Mouse (Mus musculus): ENCODE results near the gene Kansl2. TPM values are rescaled to one million over a fixed set of nuclear protein-coding genes. Genes with fewer than 3 reads are reported as not detected.

The Kansl2 gene
- total and polyA plus RNA-seq, 2 experiments from 2014 or later = 58.7 to 73.1 TPM

DNA sequence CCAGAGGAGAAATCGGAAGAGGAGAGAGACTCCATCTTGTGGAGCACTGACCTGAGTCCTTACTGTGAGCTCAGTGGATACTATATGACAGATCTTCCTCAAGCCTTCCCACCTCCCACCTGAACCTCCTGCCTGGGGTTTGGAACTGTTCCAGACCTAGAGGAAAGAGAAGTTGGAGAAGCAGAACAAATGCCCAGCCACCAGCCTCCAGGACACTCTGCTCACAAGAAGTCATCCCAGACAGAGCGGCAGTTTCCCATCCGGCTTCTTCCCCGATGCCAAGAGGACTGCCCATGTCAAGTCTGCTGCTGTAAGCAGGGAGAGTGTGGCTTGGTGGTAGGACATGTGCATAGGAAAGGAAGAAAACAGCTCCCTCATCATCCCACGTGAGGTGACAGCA, 57.8 kb downstream of the Kansl2 start:
- DNase-seq (ENCODE audit: low spot score) = no peak

DNA sequence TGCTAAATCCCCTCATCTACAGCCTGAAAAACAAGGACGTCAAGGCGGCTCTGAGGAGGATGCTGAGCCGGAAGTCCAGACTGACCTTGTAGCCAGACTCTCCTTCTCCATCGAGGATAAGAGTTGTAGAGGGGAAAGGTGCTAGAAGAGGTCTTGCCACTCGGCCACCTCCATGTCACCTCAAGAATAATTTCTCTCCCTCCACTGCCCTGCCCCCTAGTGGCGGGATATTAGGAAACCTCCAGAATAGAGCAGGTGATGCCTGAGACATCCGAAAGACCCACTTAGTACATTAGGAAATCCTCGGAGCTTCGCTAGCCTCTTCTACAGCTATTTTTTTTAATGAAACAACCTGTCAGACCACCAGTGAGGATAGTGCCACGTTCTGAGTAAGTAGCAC, 58.7 kb downstream of the Kansl2 start:
- ATAC-seq (ENCODE audit: insufficient read depth, low read depth) (no peak), DNase-seq (ENCODE audit: low spot score) (no peak)
- Histone ChIP-seq H3K27me3 (ENCODE audit: control insufficient read depth, insufficient read depth, low read length) (no peaks in the 10 kb centered on the region), H3K27ac (ENCODE audit: low read depth) (no peak overlapping the region), H3K4me2 (ENCODE audit: low read depth, low read length) (no peak overlapping the region), H3K9me3 (replicated peaks; ENCODE audit: control insufficient read depth, low read length) (no peaks in the 10 kb centered on the region), H3K4me3 (ENCODE audit: low read depth, low read length) (no peak overlapping the region), H3K9ac (replicated peaks; ENCODE audit: low read depth, low read length) (no peak overlapping the region), H3K36me3 (replicated peaks; ENCODE audit: control insufficient read depth, insufficient read depth, low read length) (no peaks in the 10 kb centered on the region), H3K4me1 (ENCODE audit: control insufficient read depth, insufficient read depth) (no peaks in the 10 kb centered on the region)
- TF ChIP-seq CTCF (IDR thresholded peaks at IDR 0.05; ENCODE audit: low read depth) (peak; percentile 46), EP300 (IDR thresholded peaks at IDR 0.05; ENCODE audit: low read depth) (no peak)
- WGBS = 47% methylated on average over 10 of the region's 10 CpGs

More for the DNA sequence above, 57.8 kb downstream of the Kansl2 start:
- WGBS = 76% methylated on average over 5 of the region's 5 CpGs
- no peak for ATAC-seq (ENCODE audit: insufficient read depth, low read depth)
- H3K36me3 ChIP-seq (replicated peaks; ENCODE audit: control insufficient read depth, insufficient read depth, low read length) = no peaks in the 10 kb centered on the region
- H3K27me3 ChIP-seq (ENCODE audit: control insufficient read depth, insufficient read depth, low read length) = no peaks in the 10 kb centered on the region
- no peak overlapping the region for H3K9ac ChIP-seq (replicated peaks; ENCODE audit: low read depth, low read length)
- TF ChIP-seq CTCF (IDR thresholded peaks at IDR 0.05; ENCODE audit: low read depth) (no peak), EP300 (IDR thresholded peaks at IDR 0.05; ENCODE audit: low read depth) (no peak)
- no peak overlapping the region for H3K4me3 ChIP-seq (ENCODE audit: low read depth, low read length)
- no peaks in the 10 kb centered on the region for H3K9me3 ChIP-seq (replicated peaks; ENCODE audit: control insufficient read depth, low read length)
- H3K4me2 ChIP-seq (ENCODE audit: low read depth, low read length) = no peak overlapping the region
- no peak overlapping the region for H3K27ac ChIP-seq (ENCODE audit: low read depth)
- H3K4me1 ChIP-seq (ENCODE audit: control insufficient read depth, insufficient read depth) = no peaks in the 10 kb centered on the region

DNA sequence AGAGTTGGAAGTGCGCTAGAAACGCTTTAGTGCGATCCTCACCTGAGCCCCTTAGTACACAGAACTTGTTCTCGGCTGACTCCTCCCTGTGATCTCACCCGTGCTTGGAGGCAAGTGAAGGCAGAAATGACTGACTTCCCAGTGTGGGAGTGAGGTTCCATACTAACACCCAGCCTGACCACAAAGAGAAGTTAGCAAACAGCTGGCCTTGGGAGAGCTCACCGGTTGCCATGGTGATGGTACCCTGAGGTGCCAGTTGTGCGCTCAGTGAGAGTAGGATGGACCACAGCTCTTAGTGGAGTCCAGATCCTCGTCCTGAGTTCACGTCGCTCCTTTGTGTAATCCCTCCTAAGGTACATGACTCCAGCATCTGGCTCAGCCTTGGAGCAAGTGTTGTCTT, 59.1 kb downstream of the Kansl2 start:
- H3K9ac ChIP-seq (replicated peaks; ENCODE audit: low read depth, low read length) = no peak overlapping the region
- WGBS = 82% methylated on average over 10 of the region's 10 CpGs

DNA sequence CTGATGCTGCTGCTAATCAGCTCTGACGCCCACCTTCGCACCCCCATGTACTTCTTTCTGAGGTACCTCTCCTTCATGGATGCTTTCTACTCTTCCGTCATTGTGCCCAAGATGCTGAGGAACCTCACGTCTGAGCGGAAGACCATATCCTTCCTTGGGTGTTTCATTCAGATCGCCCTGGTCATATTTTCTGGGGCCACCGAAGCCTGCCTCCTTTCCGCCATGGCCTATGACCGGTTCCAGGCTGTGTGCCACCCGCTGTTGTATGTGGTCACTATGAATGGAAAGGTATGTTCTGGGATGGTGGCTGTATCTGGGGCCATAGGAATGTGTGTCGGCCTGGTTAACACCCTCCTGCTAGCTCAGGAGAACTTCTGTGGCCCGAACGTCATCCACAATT, 62.5 kb downstream of the Kansl2 start:
- Histone ChIP-seq H3K27me3 (ENCODE audit: control insufficient read depth, insufficient read depth, low read length) (no peaks in the 10 kb centered on the region), H3K27ac (ENCODE audit: low read depth) (no peak overlapping the region), H3K4me3 (ENCODE audit: low read depth, low read length) (no peak overlapping the region), H3K4me1 (ENCODE audit: control insufficient read depth, insufficient read depth) (no peaks in the 10 kb centered on the region), H3K9ac (replicated peaks; ENCODE audit: low read depth, low read length) (no peak overlapping the region), H3K4me2 (ENCODE audit: low read depth, low read length) (no peak overlapping the region), H3K9me3 (replicated peaks; ENCODE audit: control insufficient read depth, low read length) (no peaks in the 10 kb centered on the region), H3K36me3 (replicated peaks; ENCODE audit: control insufficient read depth, insufficient read depth, low read length) (no peaks in the 10 kb centered on the region)
- no peak for TF ChIP-seq EP300 (IDR thresholded peaks at IDR 0.05; ENCODE audit: low read depth)
- no peak for TF ChIP-seq CTCF (IDR thresholded peaks at IDR 0.05; ENCODE audit: low read depth)
- WGBS = 84% methylated on average over 13 of the region's 13 CpGs
- ATAC-seq (ENCODE audit: insufficient read depth, low read depth) = no peak
- DNase-seq (ENCODE audit: low spot score) = no peak

More for the DNA sequence above, 59.1 kb downstream of the Kansl2 start:
- H3K9me3 ChIP-seq (replicated peaks; ENCODE audit: control insufficient read depth, low read length) = no peaks in the 10 kb centered on the region
- no peaks in the 10 kb centered on the region for H3K27me3 ChIP-seq (ENCODE audit: control insufficient read depth, insufficient read depth, low read length)
- H3K4me2 ChIP-seq (ENCODE audit: low read depth, low read length) = no peak overlapping the region
- no peaks in the 10 kb centered on the region for H3K4me1 ChIP-seq (ENCODE audit: control insufficient read depth, insufficient read depth)
- no peak for DNase-seq (ENCODE audit: low spot score)
- H3K36me3 ChIP-seq (replicated peaks; ENCODE audit: control insufficient read depth, insufficient read depth, low read length) = no peaks in the 10 kb centered on the region
- H3K4me3 ChIP-seq (ENCODE audit: low read depth, low read length) = no peak overlapping the region
- ATAC-seq (ENCODE audit: insufficient read depth, low read depth) = no peak
- H3K27ac ChIP-seq (ENCODE audit: low read depth) = no peak overlapping the region
- TF ChIP-seq CTCF (IDR thresholded peaks at IDR 0.05; ENCODE audit: low read depth) = no peak
- no peak for TF ChIP-seq EP300 (IDR thresholded peaks at IDR 0.05; ENCODE audit: low read depth)

DNA sequence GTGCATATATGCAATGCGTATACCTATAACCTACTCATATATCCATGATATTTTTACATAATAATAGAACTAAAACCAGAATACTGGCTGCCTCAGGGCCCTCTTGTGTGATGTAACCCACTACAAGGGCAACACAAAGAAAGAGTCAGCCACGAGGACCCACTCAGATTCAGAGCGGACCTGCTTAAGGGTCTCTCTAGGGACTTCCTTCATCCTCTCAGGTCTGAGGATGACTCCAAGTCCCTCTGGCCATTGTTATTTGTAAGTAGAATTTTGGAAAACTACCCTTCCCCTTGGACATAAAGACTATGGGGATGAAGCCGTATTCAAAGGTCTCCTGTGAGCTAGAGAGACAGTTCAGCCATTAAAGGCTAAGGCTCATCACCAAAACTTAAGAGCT, 64.5 kb downstream of the Kansl2 start, which contains the start of gene OR5BS1P:
Gene OR5BS1P (plus strand): TSS at position 301 of the 400 bp plus-strand sequence.
- Histone ChIP-seq H3K27ac (ENCODE audit: low read depth) (no peak within 1 kb of the TSS), H3K4me1 (ENCODE audit: control insufficient read depth, insufficient read depth) (no peaks in the 10 kb centered on the region), H3K4me3 (ENCODE audit: low read depth, low read length) (no peak within 1 kb of the TSS), H3K9ac (replicated peaks; ENCODE audit: low read depth, low read length) (no peak within 1 kb of the TSS), H3K36me3 (replicated peaks; ENCODE audit: control insufficient read depth, insufficient read depth, low read length) (no peaks in the 10 kb centered on the region), H3K4me2 (ENCODE audit: low read depth, low read length) (no peak within 1 kb of the TSS), H3K9me3 (replicated peaks; ENCODE audit: control insufficient read depth, low read length) (no peaks in the 10 kb centered on the region), H3K27me3 (ENCODE audit: control insufficient read depth, insufficient read depth, low read length) (no peaks in the 10 kb centered on the region)
- WGBS = 85% methylated on average over 4 of the region's 4 CpGs
- TF ChIP-seq EP300 (IDR thresholded peaks at IDR 0.05; ENCODE audit: low read depth) = no peak
- TF ChIP-seq CTCF (IDR thresholded peaks at IDR 0.05; ENCODE audit: low read depth) = no peak
- ATAC-seq (ENCODE audit: insufficient read depth, low read depth) = no peak
- DNase-seq (ENCODE audit: low spot score) = no peak

Small RNAs within 50 kb of the gene (microRNA-seq; reads per million reads assigned to microRNA genes)
- gene Mir1291 = 1.1 reads per million

Other genes with a start within 250 kb of the Kansl2 start
- gene Zfp641, start 238.1 kb downstream of the Kansl2 start, total RNA-seq (2014; rRNA removed; ENCODE audit: low replicate concordance) = 2.3 and 3.6 TPM in 2 replicates
- 1.5 and 1.6 TPM in 2 replicates for gene Zfp641, start 238.1 kb downstream of the Kansl2 start, polyA plus RNA-seq (2015; fragmentation: Nextera tagmentation; extraction: Ambion mirVana)
- gene Olfr285, start 216.9 kb downstream of the Kansl2 start, total RNA-seq (2014; rRNA removed; ENCODE audit: low replicate concordance) = not detected in 2 replicates
- gene Olfr285, start 216.9 kb downstream of the Kansl2 start, polyA plus RNA-seq (2015; fragmentation: Nextera tagmentation; extraction: Ambion mirVana) = not detected in 2 replicates
- gene Olfr284, start 193.3 kb downstream of the Kansl2 start, total RNA-seq (2014; rRNA removed; ENCODE audit: low replicate concordance) = not detected in 2 replicates
- not detected in 2 replicates for gene Olfr284, start 193.3 kb downstream of the Kansl2 start, polyA plus RNA-seq (2015; fragmentation: Nextera tagmentation; extraction: Ambion mirVana)
- gene Olfr283, start 153.3 kb downstream of the Kansl2 start, total RNA-seq (2014; rRNA removed; ENCODE audit: low replicate concordance) = not detected in 2 replicates
- not detected in 2 replicates for gene Olfr283, start 153.3 kb downstream of the Kansl2 start, polyA plus RNA-seq (2015; fragmentation: Nextera tagmentation; extraction: Ambion mirVana)
- not detected in 2 replicates for gene Olfr282, start 103.0 kb downstream of the Kansl2 start, total RNA-seq (2014; rRNA removed; ENCODE audit: low replicate concordance)
- gene Olfr282, start 103.0 kb downstream of the Kansl2 start, polyA plus RNA-seq (2015; fragmentation: Nextera tagmentation; extraction: Ambion mirVana) = not detected in 2 replicates
- gene Olfr281, start 81.7 kb downstream of the Kansl2 start, total RNA-seq (2014; rRNA removed; ENCODE audit: low replicate concordance) = not detected in 2 replicates
- gene Olfr281, start 81.7 kb downstream of the Kansl2 start, polyA plus RNA-seq (2015; fragmentation: Nextera tagmentation; extraction: Ambion mirVana) = not detected in 2 replicates
- gene OR5BS1P, start 64.4 kb downstream of the Kansl2 start, total RNA-seq (2014; rRNA removed; ENCODE audit: low replicate concordance) = not detected in 2 replicates
- not detected in 2 replicates for gene OR5BS1P, start 64.4 kb downstream of the Kansl2 start, polyA plus RNA-seq (2015; fragmentation: Nextera tagmentation; extraction: Ambion mirVana)
- gene Lalba, start 51.5 kb downstream of the Kansl2 start, total RNA-seq (2014; rRNA removed; ENCODE audit: low replicate concordance) = not detected in 2 replicates
- gene Lalba, start 51.5 kb downstream of the Kansl2 start, polyA plus RNA-seq (2015; fragmentation: Nextera tagmentation; extraction: Ambion mirVana) = 0.26 and 0.36 TPM in 2 replicates
- gene Olfr279, start 41.9 kb downstream of the Kansl2 start, total RNA-seq (2014; rRNA removed; ENCODE audit: low replicate concordance) = not detected in 2 replicates
- gene Olfr279, start 41.9 kb downstream of the Kansl2 start, polyA plus RNA-seq (2015; fragmentation: Nextera tagmentation; extraction: Ambion mirVana) = not detected in 2 replicates
- gene Ccnt1, start 36.7 kb upstream of the Kansl2 start, total RNA-seq (2014; rRNA removed; ENCODE audit: low replicate concordance) = 20.0 and 32.8 TPM in 2 replicates
- gene Ccnt1, start 36.7 kb upstream of the Kansl2 start, polyA plus RNA-seq (2015; fragmentation: Nextera tagmentation; extraction: Ambion mirVana) = 21.4 and 22.3 TPM in 2 replicates
- gene 4930415O20Rik, start 36.7 kb upstream of the Kansl2 start, total RNA-seq (2014; rRNA removed; ENCODE audit: low replicate concordance) = not detected in 2 replicates
- gene 4930415O20Rik, start 36.7 kb upstream of the Kansl2 start, polyA plus RNA-seq (2015; fragmentation: Nextera tagmentation; extraction: Ambion mirVana) = 0.30 TPM in 1 of 2 replicates, not detected in the other
- gene Adcy6, start 75.8 kb upstream of the Kansl2 start, total RNA-seq (2014; rRNA removed; ENCODE audit: low replicate concordance) = 200 and 216 TPM in 2 replicates
- 29.2 and 33.5 TPM in 2 replicates for gene Adcy6, start 75.8 kb upstream of the Kansl2 start, polyA plus RNA-seq (2015; fragmentation: Nextera tagmentation; extraction: Ambion mirVana)
- gene Cacnb3, start 96.6 kb upstream of the Kansl2 start, total RNA-seq (2014; rRNA removed; ENCODE audit: low replicate concordance) = 15.6 and 19.4 TPM in 2 replicates
- 5.7 and 6.1 TPM in 2 replicates for gene Cacnb3, start 96.6 kb upstream of the Kansl2 start, polyA plus RNA-seq (2015; fragmentation: Nextera tagmentation; extraction: Ambion mirVana)
- gene Ddx23, start 128.6 kb upstream of the Kansl2 start, total RNA-seq (2014; rRNA removed; ENCODE audit: low replicate concordance) = 25.1 and 32.7 TPM in 2 replicates
- 11.8 and 12.9 TPM in 2 replicates for gene Ddx23, start 128.6 kb upstream of the Kansl2 start, polyA plus RNA-seq (2015; fragmentation: Nextera tagmentation; extraction: Ambion mirVana)
- 7.1 and 13.0 TPM in 2 replicates for gene Rnd1, start 143.2 kb upstream of the Kansl2 start, total RNA-seq (2014; rRNA removed; ENCODE audit: low replicate concordance)
- gene Rnd1, start 143.2 kb upstream of the Kansl2 start, polyA plus RNA-seq (2015; fragmentation: Nextera tagmentation; extraction: Ambion mirVana) = 1.0 and 1.1 TPM in 2 replicates
- gene Ccdc65, start 173.9 kb upstream of the Kansl2 start, total RNA-seq (2014; rRNA removed; ENCODE audit: low replicate concordance) = 0.77 TPM in 1 of 2 replicates, not detected in the other
- gene Ccdc65, start 173.9 kb upstream of the Kansl2 start, polyA plus RNA-seq (2015; fragmentation: Nextera tagmentation; extraction: Ambion mirVana) = 0.25 and 0.86 TPM in 2 replicates
- gene Fkbp11, start 193.9 kb upstream of the Kansl2 start, total RNA-seq (2014; rRNA removed; ENCODE audit: low replicate concordance) = 4.3 and 26.7 TPM in 2 replicates
- gene Fkbp11, start 193.9 kb upstream of the Kansl2 start, polyA plus RNA-seq (2015; fragmentation: Nextera tagmentation; extraction: Ambion mirVana) = 21.7 and 22.0 TPM in 2 replicates
- 27.6 and 28.7 TPM in 2 replicates for gene Arf3, start 228.9 kb upstream of the Kansl2 start, total RNA-seq (2014; rRNA removed; ENCODE audit: low replicate concordance)
- 15.9 and 17.3 TPM in 2 replicates for gene Arf3, start 228.9 kb upstream of the Kansl2 start, polyA plus RNA-seq (2015; fragmentation: Nextera tagmentation; extraction: Ambion mirVana)
- gene Wnt10b, start 243.9 kb upstream of the Kansl2 start, total RNA-seq (2014; rRNA removed; ENCODE audit: low replicate concordance) = not detected in 2 replicates
- 0.07 TPM in 1 of 2 replicates, not detected in the other for gene Wnt10b, start 243.9 kb upstream of the Kansl2 start, polyA plus RNA-seq (2015; fragmentation: Nextera tagmentation; extraction: Ambion mirVana)